Mouse (Mus musculus) spleen, embryonic (tissue): ENCODE data around the gene Slc6a12.

Source experiments
- CTCF ChIA-PET: fragments of 350-600 bp; sonication (Branson Sonifier 250); formaldehyde crosslinking; loops from one replicate; lab custom pipeline; 2022; lab: Charles Lee

The Slc6a12 gene

GRCm38 (mm10) chr6:121407571-121408011 lies 64.7 kb downstream of the Slc6a12 start:
- CTCF ChIA-PET: no interaction called here

GRCm38 (mm10) chr6:121412558-121413297 lies 69.9 kb downstream of the Slc6a12 start:
- CTCF ChIA-PET: no interaction called here
